Mouse (Mus musculus): ENCODE measurements around the gene Gm17545. TPM values are rescaled to one million over a fixed set of nuclear protein-coding genes. Genes with fewer than 3 reads are reported as not detected.

The Gm17545 gene
- polyA plus RNA-seq, 1 experiment from 2014 or later: not detected

DNA sequence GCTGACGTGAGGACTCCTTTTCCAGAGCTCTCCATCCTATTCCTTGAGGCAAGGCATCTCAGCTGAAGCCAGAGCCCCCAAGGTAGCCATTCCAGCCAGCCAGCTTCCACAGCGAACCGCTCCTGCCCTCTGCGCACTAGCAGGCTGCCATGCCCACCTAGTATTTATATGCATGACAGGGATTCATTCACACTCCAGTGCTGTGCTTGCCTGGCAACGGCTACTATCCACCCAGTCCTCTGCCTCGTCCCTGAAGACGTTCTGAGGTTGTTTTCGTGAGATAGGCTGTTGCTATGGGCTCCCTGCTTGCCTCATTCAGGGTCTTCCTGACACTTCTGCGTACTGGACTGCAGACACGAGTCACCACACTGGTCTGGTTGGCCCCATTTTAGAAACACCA is 1.4 kb upstream of the Gm17545 start:
- Histone ChIP-seq H3K4me1 (replicated peaks; ENCODE audit: control insufficient read depth, insufficient read depth, low read length) (no peaks in the 10 kb centered on the region), H3K27me3 (ENCODE audit: control insufficient read depth, insufficient read depth, low read length) (no peaks in the 10 kb centered on the region), H3K27ac (ENCODE audit: low read depth, low read length) (no peak overlapping the region), H3K36me3 (ENCODE audit: control insufficient read depth, insufficient read depth, low read length) (peaks cover 10% of the 10 kb centered on the region), H3K4me2 (replicated peaks; ENCODE audit: low read depth, low read length) (no peak overlapping the region), H3K9ac (ENCODE audit: low read depth, low read length) (no peak overlapping the region), H3K4me3 (ENCODE audit: low read depth, low read length) (no peak overlapping the region), H3K9me3 (ENCODE audit: control insufficient read depth, low read length) (no peaks in the 10 kb centered on the region)
- no peak for ATAC-seq (ENCODE audit: low FRiP score)
- no peak for DNase-seq (ENCODE audit: low spot score)
- 90% methylated on average over 10 of the region's 10 CpGs for WGBS

DNA sequence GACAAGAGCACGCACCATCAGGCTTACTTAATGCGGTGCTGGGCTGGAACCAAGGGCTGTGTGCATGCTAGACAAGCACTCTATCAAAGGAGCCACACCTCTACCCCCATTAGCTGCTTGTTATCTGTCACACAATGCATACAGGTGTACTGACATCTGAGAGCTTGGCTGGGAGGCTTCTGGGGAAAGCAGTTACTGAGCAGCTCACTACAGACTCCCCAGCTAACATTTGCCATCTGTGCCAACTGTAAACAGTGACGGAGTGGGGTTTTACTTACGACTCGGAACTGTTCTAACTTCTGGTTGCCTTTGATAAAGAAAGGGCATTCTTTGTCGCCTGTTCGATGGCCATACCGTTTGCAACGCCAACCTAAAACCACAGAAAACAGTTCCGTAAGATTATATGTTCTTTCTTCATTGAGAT is 577 bp upstream of the Gm17545 start:
- Histone ChIP-seq H3K9me3 (ENCODE audit: control insufficient read depth, low read length) (no peaks in the 10 kb centered on the region), H3K27ac (ENCODE audit: low read depth, low read length) (no peak overlapping the region), H3K4me1 (replicated peaks; ENCODE audit: control insufficient read depth, insufficient read depth, low read length) (no peaks in the 10 kb centered on the region), H3K36me3 (ENCODE audit: control insufficient read depth, insufficient read depth, low read length) (peaks cover 10% of the 10 kb centered on the region), H3K4me3 (ENCODE audit: low read depth, low read length) (no peak overlapping the region), H3K27me3 (ENCODE audit: control insufficient read depth, insufficient read depth, low read length) (no peaks in the 10 kb centered on the region), H3K9ac (ENCODE audit: low read depth, low read length) (no peak overlapping the region), H3K4me2 (replicated peaks; ENCODE audit: low read depth, low read length) (no peak overlapping the region)
- DNase-seq (ENCODE audit: low spot score): no peak
- 95% methylated on average over 10 of the region's 10 CpGs for WGBS
- no peak for ATAC-seq (ENCODE audit: low FRiP score)

DNA sequence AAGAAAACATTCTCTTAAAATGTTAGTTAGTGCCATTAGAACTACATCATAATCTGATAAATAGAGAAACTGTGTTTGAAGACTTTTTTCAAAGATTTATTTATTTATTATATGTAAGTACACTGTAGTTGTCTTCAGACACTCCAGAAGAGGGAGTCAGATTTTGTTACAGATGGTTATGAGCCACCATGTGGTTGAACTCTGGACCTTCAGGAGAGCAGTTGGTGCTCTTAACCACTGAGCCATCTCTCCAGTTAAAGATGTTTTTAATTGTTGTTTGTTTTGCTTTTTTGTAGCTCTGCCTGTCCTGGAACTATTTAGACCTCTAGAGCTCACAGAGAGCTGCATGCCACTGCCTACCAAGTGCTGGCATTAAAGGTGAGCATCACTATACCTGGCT is 951 bp downstream of the Gm17545 start:
- ATAC-seq (ENCODE audit: low FRiP score): no peak

DNA sequence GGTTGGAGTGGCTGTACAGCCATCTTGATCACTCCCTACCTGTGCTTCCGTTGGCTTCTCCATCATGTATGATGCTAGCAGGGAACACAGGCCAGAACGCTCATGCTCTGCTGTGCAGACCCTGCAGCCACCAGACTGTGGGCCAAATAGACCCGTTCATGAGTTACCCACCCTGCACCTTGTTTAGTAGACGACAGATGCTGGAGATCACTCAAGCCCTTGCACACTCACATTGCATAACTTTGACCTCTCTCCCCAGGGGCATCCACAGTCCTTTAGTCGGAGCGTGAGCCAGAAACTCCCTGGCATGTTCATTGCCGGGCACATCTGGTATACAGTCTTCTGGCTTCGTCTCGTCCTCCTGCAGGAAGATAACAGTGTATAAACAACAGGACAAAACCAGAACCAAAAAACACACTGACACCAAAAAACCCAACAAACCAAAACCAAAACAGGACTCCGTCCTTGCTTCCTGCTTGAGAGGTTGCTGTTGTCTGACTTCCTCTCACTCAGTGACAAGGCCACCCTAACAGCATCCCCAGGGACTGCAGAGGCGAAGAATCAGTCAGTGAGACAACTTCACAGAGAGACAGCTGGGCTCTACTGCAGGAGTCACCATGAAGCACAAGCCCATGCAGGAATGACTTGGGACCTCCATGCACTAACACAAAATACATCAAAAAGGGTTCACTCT is 3.2 kb downstream of the Gm17545 start:
- no peaks in the 10 kb centered on the region for H3K4me1 ChIP-seq (replicated peaks; ENCODE audit: control insufficient read depth, insufficient read depth, low read length)

More for the DNA sequence above, 951 bp downstream of the Gm17545 start:
- Histone ChIP-seq H3K4me2 (replicated peaks; ENCODE audit: low read depth, low read length) (no peak overlapping the region), H3K27me3 (ENCODE audit: control insufficient read depth, insufficient read depth, low read length) (no peaks in the 10 kb centered on the region), H3K9me3 (ENCODE audit: control insufficient read depth, low read length) (no peaks in the 10 kb centered on the region), H3K9ac (ENCODE audit: low read depth, low read length) (no peak overlapping the region), H3K4me1 (replicated peaks; ENCODE audit: control insufficient read depth, insufficient read depth, low read length) (no peaks in the 10 kb centered on the region), H3K27ac (ENCODE audit: low read depth, low read length) (no peak overlapping the region), H3K4me3 (ENCODE audit: low read depth, low read length) (no peak overlapping the region), H3K36me3 (ENCODE audit: control insufficient read depth, insufficient read depth, low read length) (peaks cover 10% of the 10 kb centered on the region)
- no peak for DNase-seq (ENCODE audit: low spot score)

DNA sequence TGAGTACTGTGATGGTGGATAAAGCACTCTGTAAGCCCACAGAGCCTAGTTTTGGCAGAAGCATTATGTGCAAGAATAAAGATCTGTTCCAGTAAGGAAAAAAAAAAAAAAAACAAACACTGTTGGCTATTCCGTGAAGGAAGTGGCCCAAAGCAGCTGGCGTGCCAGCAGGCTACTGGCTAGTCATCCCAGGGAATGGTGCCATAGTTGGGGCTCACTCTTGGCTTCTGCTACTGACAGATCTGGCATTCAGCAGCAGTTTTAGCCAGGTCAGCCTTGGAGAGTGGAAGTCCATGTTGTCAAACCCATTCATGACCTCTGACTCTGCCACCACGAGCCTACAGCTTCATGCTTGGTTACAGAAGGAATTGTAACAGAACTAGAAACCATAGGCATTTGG is 7.9 kb downstream of the Gm17545 start:
- DNase-seq (ENCODE audit: low spot score): no peak
- 97% methylated on average over 3 of the region's 3 CpGs for WGBS

More for the DNA sequence above, 3.2 kb downstream of the Gm17545 start:
- no peak for ATAC-seq (ENCODE audit: low FRiP score)
- WGBS: 89% methylated on average over 11 of the region's 11 CpGs
- Histone ChIP-seq H3K9me3 (ENCODE audit: control insufficient read depth, low read length) (no peaks in the 10 kb centered on the region), H3K4me2 (replicated peaks; ENCODE audit: low read depth, low read length) (no peak overlapping the region), H3K36me3 (ENCODE audit: control insufficient read depth, insufficient read depth, low read length) (peaks cover 7% of the 10 kb centered on the region), H3K9ac (ENCODE audit: low read depth, low read length) (no peak overlapping the region), H3K27me3 (ENCODE audit: control insufficient read depth, insufficient read depth, low read length) (no peaks in the 10 kb centered on the region), H3K4me3 (ENCODE audit: low read depth, low read length) (no peak overlapping the region), H3K27ac (ENCODE audit: low read depth, low read length) (no peak overlapping the region)
- DNase-seq (ENCODE audit: low spot score): no peak

DNA sequence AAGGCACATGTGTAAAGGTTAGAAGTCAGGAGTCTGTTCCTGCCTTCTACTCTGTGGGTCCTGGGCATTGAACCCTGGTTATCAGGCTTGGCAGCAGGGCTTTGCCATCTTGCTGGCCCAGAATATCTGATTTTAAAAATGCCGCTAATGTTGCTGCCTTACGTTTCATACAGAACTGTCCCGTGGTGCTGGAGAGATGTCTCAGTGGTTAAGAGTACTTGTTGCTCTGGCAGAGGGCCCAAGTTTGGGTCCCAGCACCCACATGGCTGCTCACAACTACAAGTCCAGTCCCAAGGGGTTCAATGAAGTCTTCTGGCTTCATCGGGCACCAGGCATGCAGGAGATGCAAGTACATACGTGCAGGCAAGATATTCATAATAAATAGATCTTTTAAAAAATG is 12.1 kb downstream of the Gm17545 start:
- ATAC-seq (ENCODE audit: low FRiP score) (no peak), DNase-seq (ENCODE audit: low spot score) (no peak)
- no peak overlapping the region for H3K4me3 ChIP-seq (ENCODE audit: low read depth, low read length)
- H3K4me1 ChIP-seq (replicated peaks; ENCODE audit: control insufficient read depth, insufficient read depth, low read length): no peaks in the 10 kb centered on the region
- H3K4me2 ChIP-seq (replicated peaks; ENCODE audit: low read depth, low read length): no peak overlapping the region
- no peaks in the 10 kb centered on the region for H3K9me3 ChIP-seq (ENCODE audit: control insufficient read depth, low read length)
- no peaks in the 10 kb centered on the region for H3K27me3 ChIP-seq (ENCODE audit: control insufficient read depth, insufficient read depth, low read length)
- H3K36me3 ChIP-seq (ENCODE audit: control insufficient read depth, insufficient read depth, low read length): no peaks in the 10 kb centered on the region
- 98% methylated on average over 5 of the region's 5 CpGs for WGBS
- H3K9ac ChIP-seq (ENCODE audit: low read depth, low read length): no peak overlapping the region
- H3K27ac ChIP-seq (ENCODE audit: low read depth, low read length): no peak overlapping the region

More for the DNA sequence above, 7.9 kb downstream of the Gm17545 start:
- no peak for ATAC-seq (ENCODE audit: low FRiP score)
- Histone ChIP-seq H3K36me3 (ENCODE audit: control insufficient read depth, insufficient read depth, low read length) (no peaks in the 10 kb centered on the region), H3K27me3 (ENCODE audit: control insufficient read depth, insufficient read depth, low read length) (no peaks in the 10 kb centered on the region), H3K4me2 (replicated peaks; ENCODE audit: low read depth, low read length) (no peak overlapping the region), H3K27ac (ENCODE audit: low read depth, low read length) (no peak overlapping the region), H3K4me1 (replicated peaks; ENCODE audit: control insufficient read depth, insufficient read depth, low read length) (no peaks in the 10 kb centered on the region), H3K9me3 (ENCODE audit: control insufficient read depth, low read length) (no peaks in the 10 kb centered on the region), H3K4me3 (ENCODE audit: low read depth, low read length) (no peak overlapping the region), H3K9ac (ENCODE audit: low read depth, low read length) (no peak overlapping the region)

DNA sequence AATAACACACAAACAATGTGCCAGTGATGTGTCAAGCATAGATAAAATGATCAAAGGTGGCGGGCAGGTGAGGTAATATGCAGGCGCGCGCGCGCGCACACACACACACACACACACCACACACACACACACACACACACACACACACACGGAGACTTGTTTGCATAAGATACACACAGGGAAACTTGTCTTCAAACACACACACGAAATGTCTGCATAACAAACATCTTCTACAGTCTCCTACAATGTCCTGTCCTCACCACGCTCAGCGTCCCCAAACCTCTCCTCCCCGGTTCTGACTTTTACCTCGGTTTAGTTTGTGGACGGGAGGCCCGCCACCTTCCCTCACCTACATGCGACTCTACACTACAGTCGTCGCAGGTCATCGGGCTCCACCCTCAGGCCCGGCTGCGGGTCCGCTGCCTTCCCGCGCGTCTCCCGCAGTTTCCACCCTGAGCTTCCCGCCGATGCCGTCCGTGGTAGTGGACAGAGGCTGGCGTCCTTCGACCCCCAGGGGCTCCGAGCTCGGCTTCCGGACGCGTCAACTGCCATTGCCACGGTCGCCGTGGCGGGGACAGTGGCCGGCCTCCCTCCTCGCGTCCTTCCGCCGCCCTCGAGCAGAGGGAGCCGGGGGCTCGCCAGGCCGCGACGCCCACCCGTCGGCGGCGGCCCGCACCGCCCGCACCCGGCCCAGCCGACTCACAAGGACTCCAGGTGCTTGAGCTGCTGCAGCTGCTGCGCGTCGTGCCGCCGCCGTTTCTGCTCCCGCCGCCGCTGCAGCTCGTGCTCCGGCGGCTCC is 13.5 kb downstream of the Gm17545 start:
- 3% methylated on average over 58 of the region's 73 CpGs for WGBS

DNA sequence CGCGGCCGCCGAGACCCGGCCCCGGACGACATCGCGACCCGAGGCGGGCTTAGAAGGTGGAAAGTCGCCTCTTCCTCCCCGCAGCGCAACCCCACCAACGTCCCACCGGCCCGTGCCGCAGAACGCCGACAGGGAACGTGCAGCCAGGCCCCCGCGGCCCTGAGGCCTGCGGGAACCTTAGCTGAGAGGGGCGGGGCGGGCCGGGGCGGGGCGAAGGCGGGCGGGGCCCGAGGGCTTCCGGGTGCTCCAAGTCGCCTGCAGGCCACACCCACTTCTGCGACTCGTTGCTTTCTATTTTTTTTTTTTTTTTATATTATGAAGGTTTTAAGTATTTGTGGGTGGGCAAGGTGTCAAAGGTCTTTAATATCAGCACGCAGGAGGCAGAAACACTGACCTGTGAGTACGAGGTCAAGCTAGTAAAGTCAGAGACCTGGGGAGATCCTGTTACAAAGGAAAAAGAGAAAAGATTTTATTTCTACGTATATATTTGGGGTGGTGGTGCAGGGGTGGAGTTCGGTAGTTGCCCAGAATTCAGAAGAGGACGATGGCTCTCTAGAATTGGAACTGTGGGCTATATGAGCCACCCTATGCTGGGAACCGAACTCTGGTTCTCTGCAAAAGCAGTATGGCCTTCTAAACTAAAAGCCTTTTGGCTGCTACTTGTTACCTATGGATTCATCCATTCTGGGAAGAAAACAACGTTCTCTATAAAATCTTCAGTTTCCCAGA is 14.2 kb downstream of the Gm17545 start:
- Histone ChIP-seq H3K9me3 (ENCODE audit: control insufficient read depth, low read length) (no peaks in the 10 kb centered on the region), H3K9ac (ENCODE audit: low read depth, low read length) (peak overlapping the region; percentile 74), H3K27ac (ENCODE audit: low read depth, low read length) (peak overlapping the region; percentile 79), H3K36me3 (ENCODE audit: control insufficient read depth, insufficient read depth, low read length) (no peaks in the 10 kb centered on the region), H3K4me3 (ENCODE audit: low read depth, low read length) (peak overlapping the region; percentile 84), H3K27me3 (ENCODE audit: control insufficient read depth, insufficient read depth, low read length) (no peaks in the 10 kb centered on the region), H3K4me1 (replicated peaks; ENCODE audit: control insufficient read depth, insufficient read depth, low read length) (no peaks in the 10 kb centered on the region), H3K4me2 (replicated peaks; ENCODE audit: low read depth, low read length) (peak overlapping the region; percentile 71)
- DNase-seq (ENCODE audit: low spot score) (peak; percentile 85), ATAC-seq (ENCODE audit: low FRiP score) (peak; percentile 92)
- WGBS: 4% methylated on average over 40 of the region's 43 CpGs

More for the DNA sequence above, 13.5 kb downstream of the Gm17545 start:
- peak overlapping the region; percentile 71 for H3K4me2 ChIP-seq (replicated peaks; ENCODE audit: low read depth, low read length)
- no peaks in the 10 kb centered on the region for H3K4me1 ChIP-seq (replicated peaks; ENCODE audit: control insufficient read depth, insufficient read depth, low read length)
- peak overlapping the region; percentile 79 for H3K27ac ChIP-seq (ENCODE audit: low read depth, low read length)
- no peaks in the 10 kb centered on the region for H3K9me3 ChIP-seq (ENCODE audit: control insufficient read depth, low read length)
- H3K36me3 ChIP-seq (ENCODE audit: control insufficient read depth, insufficient read depth, low read length): no peaks in the 10 kb centered on the region
- ATAC-seq (ENCODE audit: low FRiP score) (peak; percentile 80), DNase-seq (ENCODE audit: low spot score) (peak; percentile 65)
- peak overlapping the region; percentile 74 for H3K9ac ChIP-seq (ENCODE audit: low read depth, low read length)
- H3K4me3 ChIP-seq (ENCODE audit: low read depth, low read length): peak overlapping the region; percentile 84
- H3K27me3 ChIP-seq (ENCODE audit: control insufficient read depth, insufficient read depth, low read length): no peaks in the 10 kb centered on the region

All from hindbrain, embryonic 11.5 days (tissue).